Mouse (Mus musculus) brain, embryonic 14.5 days (tissue): Measurements from ENCODE around the gene Sox30. TPM values are rescaled to one million over a fixed set of nuclear protein-coding genes. Genes with fewer than 3 reads are reported as not detected.

Source experiments
- DNase-seq: peaks from one replicate; pipeline ENCODE4 v3.0.0-alpha.2; 2011; ENCODE audit warnings: low read depth
- CTCF ChIP-seq: fragments of 200-500 bp; IDR thresholded peaks from 2 replicates; pipeline ENCODE4 v1.5.1; 2012; ENCODE audit warnings: inconsistent platforms, mild to moderate bottlenecking, moderate library complexity, borderline replicate concordance; ENCODE audit not compliant: insufficient read depth, insufficient read length; ENCODE audit errors: extremely low read depth
- POLR2A ChIP-seq: fragments of 200-500 bp; IDR thresholded peaks from 2 replicates; pipeline ENCODE4 v1.6.1; 2012; ENCODE audit warnings: mild to moderate bottlenecking, inconsistent platforms, borderline replicate concordance; ENCODE audit not compliant: poor library complexity, insufficient read depth, insufficient read length, severe bottlenecking; ENCODE audit errors: extremely low read depth
- polyA plus RNA-seq: library from polyadenylated mRNA; depleted of rRNA; stranded (reverse); fragments of >200 nt; gene quantifications from 2 replicates; pipeline ENCODE4 v1.2.3, GENCODE M21; 2012; rRNA removed

The Sox30 gene
- 0.29 and 0.30 TPM in 2 replicates for polyA plus RNA-seq

GRCm38 (mm10) chr11:45979946-45980892 lies at the start of gene Sox30:
Sox30 (plus strand) TSS chr11:45980310.
- TF ChIP-seq CTCF (no peak), POLR2A (peak; percentile 76)
- DNase-seq, result peak; percentile 93

- TF ChIP-seq POLR2A (no peak), CTCF (no peak)
- no peak for DNase-seq
Observed at GRCm38 (mm10) chr11:45932771-45933170, 47.3 kb upstream of the Sox30 start.

- no peak for DNase-seq
- TF ChIP-seq CTCF (no peak), POLR2A (no peak)
Observed at GRCm38 (mm10) chr11:45937478-45937877, 42.6 kb upstream of the Sox30 start.

GRCm38 (mm10) chr11:45938917-45939316 lies 41.2 kb upstream of the Sox30 start:
- TF ChIP-seq CTCF, result no peak
- TF ChIP-seq POLR2A, result no peak

GRCm38 (mm10) chr11:45942281-45942680 lies 37.8 kb upstream of the Sox30 start:
- TF ChIP-seq CTCF (no peak), POLR2A (no peak)
- no peak for DNase-seq

More at GRCm38 (mm10) chr11:45938917-45939316, 41.2 kb upstream of the Sox30 start:
- DNase-seq, result no peak

- no peak for TF ChIP-seq POLR2A
- TF ChIP-seq CTCF, result no peak
Observed at GRCm38 (mm10) chr11:45943108-45943705, 36.9 kb upstream of the Sox30 start.

GRCm38 (mm10) chr11:45943891-45944642 lies 36.0 kb upstream of the Sox30 start:
- no peak for TF ChIP-seq POLR2A
- no peak for TF ChIP-seq CTCF
- DNase-seq, result peak; percentile 68

More at GRCm38 (mm10) chr11:45943108-45943705, 36.9 kb upstream of the Sox30 start:
- peak; percentile 73 for DNase-seq

GRCm38 (mm10) chr11:45944643-45945156 lies 35.4 kb upstream of the Sox30 start, which contains the start of gene Lsm11:
Lsm11 (minus strand) TSS chr11:45944935.
- peak; percentile 100 for TF ChIP-seq CTCF
- TF ChIP-seq POLR2A, result peak; percentile 32; the same call in 1 of the 2 replicates
- peak; percentile 96 for DNase-seq

- DNase-seq, result no peak
- TF ChIP-seq CTCF (no peak), POLR2A (no peak)
Observed at GRCm38 (mm10) chr11:45946796-45947195, 33.3 kb upstream of the Sox30 start.

- no peak for TF ChIP-seq CTCF
- TF ChIP-seq POLR2A, result no peak
- peak; percentile 20 for DNase-seq
Observed at GRCm38 (mm10) chr11:45947491-45947890, 32.6 kb upstream of the Sox30 start.
